Mouse (Mus musculus) stomach, embryonic 15.5 days (tissue): ENCODE data around the gene Bmpr1a. TPM values are rescaled to one million over a fixed set of nuclear protein-coding genes. Genes with fewer than 3 reads are reported as not detected.

Experiments
- ATAC-seq: fragments of 200-750 bp; cut with Nextera tagmentation; 2 replicates; pipeline ENCODE4 v1.8.0; 2017; ENCODE audit warnings: low read depth, moderate number of reproducible peaks, moderate TSS enrichment; ENCODE audit not compliant: insufficient read depth, low FRiP score
- H3K27ac ChIP-seq: fragments of 300-500 bp; sonication (generic); 2 replicates; pipeline ENCODE4 v1.5.1; 2015; ENCODE audit warnings: mild to moderate bottlenecking, inconsistent platforms
- H3K27me3 ChIP-seq: fragments of 300-500 bp; sonication (generic); replicated peaks from 2 replicates; pipeline ENCODE4 v1.6.1; 2015; ENCODE audit warnings: inconsistent platforms
- H3K36me3 ChIP-seq: fragments of 300-500 bp; sonication (generic); 2 replicates; pipeline ENCODE4 v1.6.1; 2015; ENCODE audit warnings: inconsistent platforms
- H3K4me1 ChIP-seq: fragments of 300-500 bp; sonication (generic); 2 replicates; pipeline ENCODE4 v1.6.1; 2015; ENCODE audit warnings: inconsistent platforms
- H3K4me2 ChIP-seq: fragments of 300-500 bp; sonication (generic); 2 replicates; pipeline ENCODE4 v1.6.1; 2015; ENCODE audit warnings: mild to moderate bottlenecking, inconsistent platforms
- H3K4me3 ChIP-seq: fragments of 300-500 bp; sonication (generic); replicated peaks from 2 replicates; pipeline ENCODE4 v1.5.1; 2015; ENCODE audit warnings: inconsistent platforms
- H3K9ac ChIP-seq: fragments of 300-500 bp; sonication (generic); 2 replicates; pipeline ENCODE4 v1.6.1; 2015; ENCODE audit warnings: inconsistent platforms
- H3K9me3 ChIP-seq: fragments of 300-500 bp; sonication (generic); 2 replicates; pipeline ENCODE4 v1.6.1; 2016; ENCODE audit warnings: inconsistent platforms
- WGBS: fragments of 180-500 bp; shearing (Covaris S2); methylation state at CpG from one replicate; pipeline ENCODE4 v1.1.7; 2015; 5-methylcytosine and 5-hydroxymethylcytosine counted together
- polyA plus RNA-seq: library from polyadenylated mRNA; unstranded; fragments of >200 nt; fragmentation: Nextera tagmentation; extraction: Ambion mirVana; gene quantifications from 2 replicates; pipeline ENCODE4 v1.2.1, GENCODE M21; 2015

Bmpr1a gene
- polyA plus RNA-seq, 1 experiment from 2014 or later: 47.1 TPM

DNA sequence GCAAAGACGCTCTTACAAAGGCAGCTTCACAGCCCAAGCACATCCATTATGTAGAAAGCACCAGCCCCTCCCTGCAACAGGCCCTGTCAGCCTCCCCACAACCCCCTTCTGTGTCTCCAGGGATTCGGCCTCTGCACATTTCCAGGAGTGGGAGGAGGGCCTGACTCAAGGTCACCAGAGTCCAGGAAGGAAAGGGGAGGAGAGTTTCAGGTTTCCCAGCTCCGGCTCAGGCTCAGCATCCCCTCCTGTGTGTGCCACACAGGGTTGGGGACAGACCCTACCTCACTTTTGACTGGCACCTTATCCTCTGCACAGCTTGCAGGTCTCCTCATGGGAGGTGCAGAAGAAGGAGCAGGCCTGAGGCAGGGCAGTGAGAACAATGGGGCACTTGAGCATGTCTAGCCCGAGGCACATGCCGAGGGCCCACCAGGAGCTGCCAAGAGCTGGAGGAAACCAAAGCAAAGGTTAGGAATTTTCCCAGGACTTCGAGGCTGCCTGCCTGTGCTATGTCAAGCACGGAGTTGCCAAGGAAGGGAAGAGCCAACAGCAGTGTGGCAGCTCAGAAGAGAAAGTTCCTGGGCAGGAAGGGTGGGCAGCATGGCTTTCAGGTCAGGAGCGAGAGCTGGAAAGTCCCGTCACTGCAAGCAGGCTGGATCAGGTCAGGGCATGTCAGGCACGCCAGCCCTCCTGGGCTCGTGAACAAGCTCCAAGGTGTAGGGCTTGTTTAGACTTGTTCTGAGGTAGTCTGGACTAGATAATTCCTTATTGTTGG, 124.4 kb downstream of the Bmpr1a start:
- Histone ChIP-seq H3K4me2 (peak overlapping the region; percentile 16; the same call in 1 of the 2 replicates), H3K9ac (no peak overlapping the region)

DNA sequence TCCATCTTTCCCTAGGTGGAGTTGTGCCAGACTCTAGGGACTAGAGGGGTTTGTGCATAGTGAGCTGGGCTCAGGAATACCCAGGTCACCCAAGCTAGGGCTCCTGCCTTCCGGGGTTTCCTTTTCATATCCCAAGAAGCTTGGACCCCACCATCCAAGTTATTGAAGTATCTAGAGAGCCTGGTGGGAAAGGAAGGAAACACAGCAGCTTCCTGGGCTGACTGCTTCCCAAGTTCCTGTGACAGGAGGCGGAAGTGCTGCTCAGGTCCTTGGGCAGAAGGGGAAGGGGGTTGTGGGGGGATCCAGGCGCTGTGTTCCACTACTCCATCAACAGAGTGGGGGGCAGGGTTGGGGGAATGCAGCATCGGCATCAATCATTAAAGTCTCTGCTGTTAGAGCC, 126.0 kb downstream of the Bmpr1a start:
- Histone ChIP-seq H3K4me1 (peaks cover 25% of the 10 kb centered on the region), H3K9ac (no peak overlapping the region), H3K4me3 (no peak overlapping the region), H3K27me3 (no peaks in the 10 kb centered on the region), H3K4me2 (0 out of 2 replicates have a peak overlapping the region, but pooled peaks have one; percentile 5), H3K36me3 (no peaks in the 10 kb centered on the region), H3K27ac (no peak overlapping the region), H3K9me3 (no peaks in the 10 kb centered on the region)
- WGBS: 75% methylated on average over 4 of the region's 4 CpGs
- no peak for ATAC-seq

More for the DNA sequence above, 124.4 kb downstream of the Bmpr1a start:
- Histone ChIP-seq H3K4me1 (peaks cover 24% of the 10 kb centered on the region), H3K27ac (peak overlapping the region; percentile 69), H3K27me3 (no peaks in the 10 kb centered on the region), H3K4me3 (no peak overlapping the region), H3K9me3 (no peaks in the 10 kb centered on the region), H3K36me3 (no peaks in the 10 kb centered on the region)
- WGBS: 31% methylated on average over 11 of the region's 11 CpGs
- ATAC-seq: 0 out of 2 replicates have a peak, but pooled peaks have one; percentile 16

DNA sequence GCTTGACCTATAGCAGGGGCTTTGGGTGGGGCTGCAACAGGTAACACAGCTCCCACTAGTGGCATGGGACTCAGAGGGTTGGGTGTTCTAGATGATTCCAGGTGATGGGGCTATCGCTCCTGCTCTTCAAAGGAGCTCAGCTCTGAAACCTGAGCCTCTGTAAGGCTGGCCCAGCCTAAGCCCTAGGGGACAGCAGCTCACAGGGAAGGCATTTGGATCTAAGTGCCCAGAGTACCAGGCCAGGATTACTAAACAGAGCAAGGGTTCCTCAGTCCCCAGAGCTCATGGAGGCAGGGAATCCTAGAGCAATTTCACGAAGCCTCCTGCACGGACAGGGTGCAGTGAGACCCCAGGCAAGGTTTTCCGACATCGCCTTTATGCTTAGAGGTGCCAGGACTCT, 127.2 kb downstream of the Bmpr1a start:
- H3K9ac ChIP-seq: no peak overlapping the region
- no peak overlapping the region for H3K27ac ChIP-seq
- WGBS: 88% methylated on average over 5 of the region's 5 CpGs
- H3K4me2 ChIP-seq: peak overlapping the region; percentile 10; the same call in 1 of the 2 replicates
- H3K4me3 ChIP-seq: peak overlapping the region; percentile 13; the same call in 1 of the 2 replicates
- peaks cover 25% of the 10 kb centered on the region for H3K4me1 ChIP-seq
- H3K36me3 ChIP-seq: no peaks in the 10 kb centered on the region
- no peaks in the 10 kb centered on the region for H3K27me3 ChIP-seq
- no peaks in the 10 kb centered on the region for H3K9me3 ChIP-seq
- ATAC-seq: no peak

DNA sequence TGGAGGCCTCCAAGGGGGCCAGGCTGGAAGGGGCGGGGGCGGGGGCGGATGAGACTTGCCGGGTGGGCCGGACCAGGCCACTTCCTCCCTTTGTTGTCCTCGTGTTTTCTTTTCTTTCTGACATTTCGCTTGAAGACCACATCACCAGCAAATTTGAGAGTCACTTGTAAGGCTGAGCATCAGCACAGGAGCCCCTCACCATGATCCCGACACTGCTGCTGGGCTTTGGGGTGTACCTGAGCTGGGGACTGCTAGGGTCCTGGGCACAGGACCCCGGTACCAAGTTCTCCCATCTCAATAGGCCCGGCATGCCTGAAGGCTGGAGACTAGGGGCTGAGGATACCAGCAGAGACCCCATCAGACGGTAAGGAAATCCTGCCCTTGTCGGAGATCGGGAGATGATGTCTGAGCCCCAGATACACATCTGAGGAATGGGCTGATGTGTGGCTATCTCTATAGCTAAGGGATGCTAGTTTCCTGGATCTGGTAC, 127.7 kb downstream of the Bmpr1a start, which contains the start of gene Mmrn2:
Gene Mmrn2, plus strand, starts transcription at position 51 of the 490 bp plus-strand sequence.
- Histone ChIP-seq H3K4me3 (peak within 1 kb of the TSS; percentile 13; the same call in 1 of the 2 replicates), H3K4me1 (peaks cover 25% of the 10 kb centered on the region), H3K36me3 (no peaks in the 10 kb centered on the region), H3K9ac (no peak within 1 kb of the TSS), H3K9me3 (no peaks in the 10 kb centered on the region), H3K4me2 (peak within 1 kb of the TSS; percentile 13), H3K27ac (no peak within 1 kb of the TSS), H3K27me3 (no peaks in the 10 kb centered on the region)
- ATAC-seq: no peak
- 77% methylated on average over 13 of the region's 13 CpGs for WGBS

DNA sequence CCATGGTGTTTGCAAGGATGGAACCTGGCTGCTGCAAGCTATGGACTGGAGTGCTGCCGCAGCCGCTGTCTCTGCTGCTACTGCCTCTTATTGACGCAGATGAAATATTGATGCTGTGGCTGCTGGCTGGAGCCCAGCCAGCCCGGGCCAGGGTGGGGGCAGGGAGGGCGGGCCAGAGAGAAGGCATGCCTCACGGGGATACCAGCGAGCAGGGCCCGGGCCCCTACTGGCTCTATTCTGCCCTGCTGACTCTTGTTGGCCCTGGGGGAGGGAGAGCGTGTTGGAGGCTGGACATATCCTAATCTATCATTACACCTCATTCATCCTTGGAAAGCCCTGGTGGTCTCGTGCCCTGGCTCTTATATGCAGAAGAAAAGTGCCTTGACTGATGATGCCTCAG, 128.6 kb downstream of the Bmpr1a start, which contains the start of gene Sncg:
Gene Sncg, minus strand, starts transcription at position 213 of the 400 bp plus-strand sequence.
- WGBS: 9% methylated on average over 10 of the region's 10 CpGs
- H3K4me1 ChIP-seq: peaks cover 25% of the 10 kb centered on the region
- ATAC-seq: no peak
- H3K4me2 ChIP-seq: peak within 1 kb of the TSS; percentile 13; the same call in 1 of the 2 replicates
- H3K4me3 ChIP-seq: peak within 1 kb of the TSS; percentile 13; the same call in 1 of the 2 replicates
- H3K27ac ChIP-seq: no peak within 1 kb of the TSS
- no peaks in the 10 kb centered on the region for H3K27me3 ChIP-seq
- no peaks in the 10 kb centered on the region for H3K9me3 ChIP-seq
- no peaks in the 10 kb centered on the region for H3K36me3 ChIP-seq
- no peak within 1 kb of the TSS for H3K9ac ChIP-seq

DNA sequence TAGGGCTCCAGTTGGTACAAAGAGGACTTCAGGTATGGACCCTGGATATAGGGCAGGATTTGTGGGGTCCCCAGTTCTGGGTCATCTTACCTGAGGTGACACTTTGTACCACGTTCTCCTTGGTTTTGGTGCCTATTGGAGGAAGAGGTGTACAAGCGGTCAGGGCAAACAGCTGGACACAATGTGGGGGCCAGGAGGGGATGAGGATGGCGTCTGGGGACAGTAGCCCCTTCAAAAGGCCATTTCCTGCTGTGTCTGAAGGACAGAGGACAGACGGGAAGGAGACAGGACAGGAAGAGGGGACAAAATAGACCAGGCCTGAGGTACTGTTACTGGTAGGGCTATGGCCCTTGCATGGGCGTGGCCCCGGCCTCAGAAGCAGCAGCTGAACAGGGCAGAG, 129.6 kb downstream of the Bmpr1a start:
- no peak overlapping the region for H3K4me3 ChIP-seq
- H3K27ac ChIP-seq: no peak overlapping the region
- no peak for ATAC-seq
- H3K9ac ChIP-seq: no peak overlapping the region
- H3K27me3 ChIP-seq: no peaks in the 10 kb centered on the region
- H3K9me3 ChIP-seq: no peaks in the 10 kb centered on the region
- peaks cover 20% of the 10 kb centered on the region for H3K4me1 ChIP-seq
- H3K4me2 ChIP-seq: no peak overlapping the region
- WGBS: 88% methylated on average over 6 of the region's 6 CpGs
- no peaks in the 10 kb centered on the region for H3K36me3 ChIP-seq

DNA sequence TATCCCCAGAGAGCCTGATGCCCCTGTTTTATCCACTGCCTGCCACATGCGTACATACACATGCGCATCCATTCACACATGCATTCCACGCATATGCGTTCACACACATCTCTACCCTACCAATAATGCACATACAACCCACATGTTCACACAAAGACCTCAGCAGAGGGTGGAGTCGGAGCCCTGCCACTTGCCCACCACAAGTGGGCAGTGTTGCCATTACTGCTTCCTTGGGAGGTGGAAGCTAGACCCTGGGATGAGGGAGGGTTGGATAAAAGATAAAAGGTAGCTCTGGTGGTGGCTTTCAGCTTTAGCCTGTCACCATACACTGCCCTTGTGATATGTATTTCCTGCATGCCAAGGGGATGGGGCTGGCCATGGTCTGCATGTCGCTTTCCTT, 130.5 kb downstream of the Bmpr1a start:
- H3K27ac ChIP-seq: no peak overlapping the region
- H3K4me1 ChIP-seq: peaks cover 13% of the 10 kb centered on the region
- H3K27me3 ChIP-seq: no peaks in the 10 kb centered on the region
- 87% methylated on average over 6 of the region's 6 CpGs for WGBS
- no peaks in the 10 kb centered on the region for H3K9me3 ChIP-seq
- H3K4me3 ChIP-seq: no peak overlapping the region
- no peak overlapping the region for H3K4me2 ChIP-seq
- no peak overlapping the region for H3K9ac ChIP-seq
- ATAC-seq: no peak
- H3K36me3 ChIP-seq: no peaks in the 10 kb centered on the region

DNA sequence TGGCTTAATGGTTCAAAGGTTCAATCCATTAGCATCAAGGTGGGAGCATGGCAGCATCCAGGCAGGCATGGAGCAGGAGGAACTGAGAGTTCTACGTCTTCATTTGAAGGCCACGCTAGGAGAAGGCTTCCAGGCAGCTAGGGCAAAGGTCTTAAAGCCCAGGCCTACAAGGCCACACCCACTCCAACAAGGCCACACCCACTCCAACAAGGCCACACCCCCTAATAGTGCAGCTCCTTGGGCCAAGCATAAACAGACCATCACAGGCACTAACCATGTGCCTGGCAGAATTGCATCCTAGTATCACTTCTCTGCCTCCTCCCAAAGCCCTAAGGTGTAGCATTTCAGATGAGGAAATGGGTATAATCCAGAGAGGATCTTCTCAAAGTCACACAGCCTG, 131.4 kb downstream of the Bmpr1a start:
- H3K36me3 ChIP-seq: no peaks in the 10 kb centered on the region
- H3K27ac ChIP-seq: no peak overlapping the region
- no peaks in the 10 kb centered on the region for H3K9me3 ChIP-seq
- H3K27me3 ChIP-seq: no peaks in the 10 kb centered on the region
- H3K4me3 ChIP-seq: no peak overlapping the region
- no peak overlapping the region for H3K4me2 ChIP-seq
- no peak for ATAC-seq
- peaks cover 13% of the 10 kb centered on the region for H3K4me1 ChIP-seq
- H3K9ac ChIP-seq: no peak overlapping the region
- WGBS: 80% methylated on average over 2 of the region's 2 CpGs

DNA sequence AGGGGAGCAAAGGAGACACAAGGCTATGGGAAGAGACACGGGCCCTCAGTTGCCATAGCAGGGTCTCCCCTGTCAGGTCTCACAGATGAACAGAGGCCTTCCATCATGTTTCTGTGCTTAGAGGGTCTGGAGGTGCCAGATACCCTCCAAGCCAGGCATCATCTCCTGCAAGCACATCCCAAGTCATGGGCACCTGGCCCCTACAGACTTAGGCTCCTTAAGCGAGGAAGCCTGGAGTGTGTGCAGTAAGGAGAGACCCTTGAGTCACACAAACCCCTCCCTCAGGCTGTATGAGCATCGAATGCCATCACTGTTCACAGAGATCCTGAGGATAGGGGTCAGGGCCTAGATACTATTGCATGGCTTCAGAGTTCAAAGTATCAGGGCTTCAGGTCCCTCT, 132.2 kb downstream of the Bmpr1a start:
- 84% methylated on average over 3 of the region's 3 CpGs for WGBS
- H3K27me3 ChIP-seq: no peaks in the 10 kb centered on the region

DNA sequence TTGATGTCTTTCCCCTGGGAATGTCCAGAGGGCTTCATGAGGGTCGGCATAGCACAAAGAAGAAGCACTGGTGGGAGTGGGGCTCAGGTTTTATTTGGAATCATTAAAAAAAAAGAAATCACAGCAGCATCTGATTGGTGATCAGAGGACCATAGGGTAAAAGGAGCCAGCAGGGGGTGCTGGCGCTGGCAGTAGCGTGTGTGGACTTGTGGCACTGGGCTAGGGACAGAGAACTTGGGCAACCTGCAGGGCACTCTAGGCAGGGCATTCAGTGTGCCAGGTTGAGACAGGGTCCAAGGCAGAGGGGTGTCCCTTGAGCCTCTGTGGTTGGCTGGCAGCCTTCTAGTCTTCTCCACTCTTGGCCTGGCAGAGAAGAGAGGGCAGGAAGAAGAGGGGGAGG, 132.9 kb downstream of the Bmpr1a start:
- no peak overlapping the region for H3K27ac ChIP-seq
- H3K4me3 ChIP-seq: no peak overlapping the region
- H3K9ac ChIP-seq: no peak overlapping the region
- H3K36me3 ChIP-seq: no peaks in the 10 kb centered on the region
- peaks cover 13% of the 10 kb centered on the region for H3K4me1 ChIP-seq
- no peak for ATAC-seq
- no peaks in the 10 kb centered on the region for H3K9me3 ChIP-seq
- 72% methylated on average over 3 of the region's 3 CpGs for WGBS
- no peaks in the 10 kb centered on the region for H3K27me3 ChIP-seq
- H3K4me2 ChIP-seq: no peak overlapping the region

More for the DNA sequence above, 132.2 kb downstream of the Bmpr1a start:
- Histone ChIP-seq H3K9me3 (no peaks in the 10 kb centered on the region), H3K4me3 (no peak overlapping the region), H3K4me1 (peaks cover 13% of the 10 kb centered on the region), H3K36me3 (no peaks in the 10 kb centered on the region), H3K27ac (no peak overlapping the region), H3K9ac (no peak overlapping the region), H3K4me2 (no peak overlapping the region)
- no peak for ATAC-seq

DNA sequence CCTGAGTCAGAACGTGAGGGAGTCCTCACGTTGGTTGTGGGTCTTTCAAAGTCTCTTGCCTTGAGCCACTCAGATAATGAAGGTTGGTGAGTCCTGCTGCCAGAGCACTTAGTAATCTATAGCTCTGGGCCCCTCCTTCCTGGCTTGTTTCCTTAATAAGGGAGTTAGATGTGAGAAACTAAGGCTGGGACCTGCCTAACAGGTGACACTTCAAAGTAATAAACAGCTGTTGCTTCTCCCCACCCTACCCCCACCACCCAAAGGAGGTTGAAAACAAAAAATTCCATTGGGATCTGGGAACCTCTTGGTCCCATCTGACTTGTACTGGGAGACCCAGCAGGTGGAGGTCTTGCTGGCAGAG, 138.0 kb downstream of the Bmpr1a start:
- Histone ChIP-seq H3K27ac (no peak overlapping the region), H3K36me3 (no peaks in the 10 kb centered on the region), H3K4me3 (no peak overlapping the region), H3K9ac (no peak overlapping the region), H3K9me3 (no peaks in the 10 kb centered on the region), H3K27me3 (no peaks in the 10 kb centered on the region), H3K4me1 (peaks cover 12% of the 10 kb centered on the region; the same call in 1 of the 2 replicates), H3K4me2 (no peak overlapping the region)
- no peak for ATAC-seq
- WGBS: 91% methylated on average over 2 of the region's 2 CpGs
